In the genomic region with DNA sequence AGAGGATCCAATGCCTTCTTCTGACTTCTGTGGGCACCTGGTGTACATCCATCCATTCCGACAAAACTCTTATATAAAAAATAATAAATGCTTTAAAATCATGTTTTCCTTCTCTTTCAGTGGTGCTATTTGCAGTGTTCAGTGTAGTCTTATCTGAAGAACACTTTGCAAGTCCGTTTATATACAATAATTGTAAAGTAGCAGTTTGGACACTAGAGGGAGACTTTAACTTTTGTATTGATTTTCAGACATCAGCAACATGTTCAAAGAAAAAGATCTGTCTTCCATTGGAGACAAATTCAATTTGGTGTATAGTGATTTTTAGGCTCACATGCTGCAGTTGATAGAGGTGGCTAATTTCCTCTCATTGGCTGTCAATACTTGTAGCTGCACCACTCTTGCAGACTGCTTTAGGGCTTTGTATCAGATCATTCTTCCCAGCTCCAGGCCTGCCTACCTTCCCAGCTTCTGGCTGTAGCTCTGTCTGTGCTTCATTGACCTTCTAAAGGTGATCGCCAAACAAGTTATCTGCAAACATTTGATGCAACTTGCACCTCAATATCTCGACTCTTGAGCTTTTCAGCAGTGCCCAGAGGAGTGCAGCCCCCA, we compare ENCODE assay signal across 9 mouse cellular contexts.
DNase-seq lines count a peak whose midpoint lies in the region; ATAC-seq and TF ChIP-seq lines count a peak whose summit lies in the region.
"Had no signal": no experiment of that assay in that cellular context is flagged by ENCODE, and none has a peak within 500 bp of the region (broad histone marks: within the 10 kb centered on the region; RNA-seq: fewer than 3 reads in every experiment).

No protein-coding gene starts in this region.

- no peak for TF ChIP-seq EP300 in ES-Bruce4 (IDR thresholded peaks at IDR 0.05; ENCODE audit: insufficient read depth, low read depth, low read length)

- no peak overlapping the region for H3K27ac ChIP-seq in kidney, postnatal 0 days
- H3K27ac ChIP-seq in ES-Bruce4 (ENCODE audit: insufficient read depth, low read length): no peak overlapping the region
- H3K27ac ChIP-seq in midbrain, embryonic 15.5 days: no peak overlapping the region
- H3K27ac ChIP-seq: heart, embryonic 15.5 days had no signal

- no peaks in the 10 kb centered on the region for H3K4me1 ChIP-seq in kidney, postnatal 0 days (replicated peaks; ENCODE audit: insufficient read depth, low read length)
- no peaks in the 10 kb centered on the region for H3K4me1 ChIP-seq in ES-Bruce4 (ENCODE audit: control insufficient read depth, insufficient read depth, low read length)
- H3K4me1 ChIP-seq in midbrain, embryonic 15.5 days: no peaks in the 10 kb centered on the region
- H3K4me1 ChIP-seq: heart, embryonic 15.5 days had no signal

- WGBS in kidney, postnatal 0 days: 31% methylated on average over 4 of the region's 4 CpGs
- 36% methylated on average over 4 of the region's 4 CpGs for WGBS in midbrain, embryonic 15.5 days

- TF ChIP-seq POLR2A in ES-Bruce4 (IDR thresholded peaks at IDR 0.05; ENCODE audit: insufficient read depth, low read length): no peak

- no peak for ATAC-seq in kidney, postnatal 0 days (replicated peaks; ENCODE audit: low FRiP score, low read depth)
- peak; percentile 65 for ATAC-seq in midbrain, embryonic 15.5 days (replicated peaks)

- no peaks in the 10 kb centered on the region for H3K36me3 ChIP-seq in kidney, postnatal 0 days (ENCODE audit: insufficient read depth, low read length)
- H3K36me3 ChIP-seq in ES-Bruce4 (ENCODE audit: control insufficient read depth, insufficient read depth, low read length, poor library complexity, severe bottlenecking): no peaks in the 10 kb centered on the region
- no peaks in the 10 kb centered on the region for H3K36me3 ChIP-seq in midbrain, embryonic 15.5 days (replicated peaks)
- H3K36me3 ChIP-seq: heart, embryonic 15.5 days had no signal

- TF ChIP-seq CTCF in kidney, postnatal 0 days (IDR thresholded peaks at IDR 0.05; ENCODE audit: low read depth): peak; percentile 70
- peak; percentile 19 for TF ChIP-seq CTCF in ES-Bruce4 (IDR thresholded peaks at IDR 0.05; ENCODE audit: low read depth, low read length)

- no peaks in the 10 kb centered on the region for H3K27me3 ChIP-seq in kidney, postnatal 0 days (ENCODE audit: insufficient read depth, low read length)
- H3K27me3 ChIP-seq in ES-Bruce4 (ENCODE audit: control insufficient read depth, insufficient read depth, low read length, poor library complexity, severe bottlenecking): no peaks in the 10 kb centered on the region; the same call in 1 of the 2 replicates
- H3K27me3 ChIP-seq in midbrain, embryonic 15.5 days (replicated peaks): no peaks in the 10 kb centered on the region
- H3K27me3 ChIP-seq: heart, embryonic 15.5 days had no signal

- no peak overlapping the region for H3K4me3 ChIP-seq in kidney, postnatal 0 days (replicated peaks; ENCODE audit: low read depth, low read length)
- no peak overlapping the region for H3K4me3 ChIP-seq in ES-Bruce4 (ENCODE audit: low read depth, low read length)
- H3K4me3 ChIP-seq in midbrain, embryonic 15.5 days: no peak overlapping the region
- H3K4me3 ChIP-seq: heart, embryonic 15.5 days had no signal

- DNase-seq in kidney, postnatal 0 days (ENCODE audit: low spot score): peak; percentile 75
- DNase-seq in kidney, postnatal 14 days: no peak
- peak; percentile 74 for DNase-seq in adipocyte (ENCODE audit: low spot score)
- no peak for DNase-seq in adrenal gland, adult 18-20 months (ENCODE audit: low spot score in 2 of 2)
- no peak for DNase-seq in urinary bladder, adult 2 months (ENCODE audit: low spot score)
- DNase-seq: lung, postnatal 14 days had no signal

- H3K4me2 ChIP-seq in kidney, postnatal 0 days (ENCODE audit: low read length): no peak overlapping the region
- H3K4me2 ChIP-seq in midbrain, embryonic 15.5 days: no peak overlapping the region
- H3K4me2 ChIP-seq: heart, embryonic 15.5 days had no signal

- H3K9me3 ChIP-seq in kidney, postnatal 0 days (replicated peaks; ENCODE audit: low read length): no peaks in the 10 kb centered on the region
- no peaks in the 10 kb centered on the region for H3K9me3 ChIP-seq in ES-Bruce4 (replicated peaks; ENCODE audit: control insufficient read depth, insufficient read depth, low read length, poor library complexity, severe bottlenecking)
- H3K9me3 ChIP-seq in midbrain, embryonic 15.5 days: no peaks in the 10 kb centered on the region
- H3K9me3 ChIP-seq: heart, embryonic 15.5 days had no signal

- H3K9ac ChIP-seq in kidney, postnatal 0 days (ENCODE audit: low read depth, low read length): no peak overlapping the region
- H3K9ac ChIP-seq in ES-Bruce4 (ENCODE audit: low read depth, poor library complexity, severe bottlenecking): no peak overlapping the region
- H3K9ac ChIP-seq in midbrain, embryonic 15.5 days: no peak overlapping the region
- H3K9ac ChIP-seq: heart, embryonic 15.5 days had no signal

Comparison
In these comparisons a context has a peak if more than half of its experiments do, and no peak if none do; other contexts are left out.
1. DNase-seq: peak in kidney, postnatal 0 days (single experiment) and adipocyte (single experiment); none in kidney, postnatal 14 days (single experiment), adrenal gland, adult 18-20 months (0 of 2) and urinary bladder, adult 2 months (single experiment).